Mouse (Mus musculus) inflammation-experienced regulatory T-cells, adult 6 months (primary cell): ENCODE results near the gene Mettl6. TPM values are rescaled to one million over a fixed set of nuclear protein-coding genes. Genes with fewer than 3 reads are reported as not detected.

Experiments used
- ATAC-seq: one replicate; pipeline ENCODE4 v1.8.0; 2017
- polyA plus RNA-seq, 3 experiments: library from polyadenylated mRNA; unstranded; fragments of 100-300 nt; shearing (Covaris generic); gene quantifications; one replicate each; pipeline ENCODE4 v1.2.1; 2017

Gene Mettl6
- polyA plus RNA-seq, 3 experiments from 2014 or later: 64.3 to 67.8 (median 65.6) TPM

GRCm38 (mm10) chr14:31431789-31432330 is 63.0 kb downstream of the Mettl6 start:
- no peak for ATAC-seq

GRCm38 (mm10) chr14:31429004-31429395 is 65.8 kb downstream of the Mettl6 start:
- no peak for ATAC-seq

GRCm38 (mm10) chr14:31428211-31429003 is 66.4 kb downstream of the Mettl6 start:
- no peak for ATAC-seq

Other genes with a start within 250 kb of the Mettl6 start
- gene Phf7, start 243.7 kb downstream of the Mettl6 start, polyA plus RNA-seq: 10 to 100 TPM; 11.8 to 13.2 (median 13.1) TPM
- 10 to 100 TPM; 23.6 to 28.7 (median 28.3) TPM for gene Bap1, start 243.6 kb downstream of the Mettl6 start, polyA plus RNA-seq
- gene Dnah1, start 171.1 kb downstream of the Mettl6 start, polyA plus RNA-seq: not detected
- gene Capn7, start 158.4 kb downstream of the Mettl6 start, polyA plus RNA-seq: 10 to 100 TPM; 18.0 to 20.5 (median 18.9) TPM
- 10 to 100 TPM in 1 of 3 experiments, 1 to 10 TPM in 2; 5.4 to 11.5 (median 7.1) TPM for gene Sh3bp5, start 59.0 kb downstream of the Mettl6 start, polyA plus RNA-seq
- 10 to 100 TPM; 10.5 to 12.2 (median 10.7) TPM for gene Eaf1, start 641 bp downstream of the Mettl6 start, polyA plus RNA-seq
- 1 to 10 TPM; 2.1 to 6.2 (median 3.5) TPM for gene Colq, start 96.3 kb upstream of the Mettl6 start, polyA plus RNA-seq
- gene Gm49387, start 145.8 kb upstream of the Mettl6 start, polyA plus RNA-seq: 1 to 10 TPM in 1 of 3 experiments, not detected in 2; 1.5 TPM
- gene Btd, start 146.0 kb upstream of the Mettl6 start, polyA plus RNA-seq: 10 to 100 TPM; 20.3 to 28.6 (median 24.2) TPM
- 10 to 100 TPM; 23.5 to 36.6 (median 25.0) TPM for gene Hacl1, start 146.2 kb upstream of the Mettl6 start, polyA plus RNA-seq